Comparison of ENCODE assay signal across 9 mouse cellular contexts in the genomic region with DNA sequence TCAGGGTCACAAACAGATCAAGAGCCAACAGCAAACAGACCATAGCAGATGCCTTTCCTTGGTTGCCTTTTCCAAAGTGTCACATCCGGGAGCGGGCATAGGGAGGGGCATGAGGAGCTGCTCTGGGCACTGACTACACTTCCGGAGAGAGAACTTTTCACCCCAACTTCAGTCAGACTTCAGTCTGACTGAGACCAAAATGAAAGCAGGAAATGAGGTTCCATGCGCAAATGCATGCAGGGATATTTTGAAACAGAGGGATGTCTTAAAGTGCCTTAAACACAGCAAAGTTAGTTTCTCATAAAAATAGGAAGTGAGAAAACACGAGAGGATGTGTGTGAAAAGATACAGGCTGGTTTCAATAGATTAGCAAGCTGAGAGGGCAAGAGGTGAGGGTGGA.
A peak's percentile ranks its signal among the peaks of the same experiment; 100 is the strongest.
DNase-seq lines count a peak whose midpoint lies in the region; ATAC-seq and TF ChIP-seq lines count a peak whose summit lies in the region.
"Had no signal": no experiment of that assay in that cellular context is flagged by ENCODE, and none has a peak within 500 bp of the region (broad histone marks: within the 10 kb centered on the region; RNA-seq: fewer than 3 reads in every experiment).

No protein-coding gene starts in this region.

- no peak overlapping the region for H3K27ac ChIP-seq in liver, adult 2 months (replicated peaks; ENCODE audit: insufficient read depth, low read depth, low read length)
- no peak overlapping the region for H3K27ac ChIP-seq in liver, embryonic 12.5 days

- H3K4me3 ChIP-seq in liver, adult 2 months (ENCODE audit: insufficient read depth, low read depth, low read length): no peak overlapping the region
- no peak overlapping the region for H3K4me3 ChIP-seq in liver, embryonic 12.5 days

- no peak for TF ChIP-seq POLR2A in liver, adult 2 months (IDR thresholded peaks at IDR 0.05; ENCODE audit: extremely low read depth, insufficient read depth, low read length)

- ATAC-seq in liver, embryonic 12.5 days: no peak

- H3K4me1 ChIP-seq in liver, adult 2 months (ENCODE audit: control insufficient read depth, insufficient read depth, low read length): no peaks in the 10 kb centered on the region
- no peaks in the 10 kb centered on the region for H3K4me1 ChIP-seq in liver, embryonic 12.5 days

- H3K36me3 ChIP-seq in liver, adult 2 months (ENCODE audit: control insufficient read depth, insufficient read depth, low read length): no peaks in the 10 kb centered on the region
- no peaks in the 10 kb centered on the region for H3K36me3 ChIP-seq in liver, embryonic 12.5 days

- no peaks in the 10 kb centered on the region for H3K79me2 ChIP-seq in liver, adult 2 months (ENCODE audit: control insufficient read depth, insufficient read depth, low read length)

- WGBS in liver, adult 2 months: 65% methylated on average over 5 of the region's 5 CpGs
- 34% methylated on average over 5 of the region's 5 CpGs for WGBS in liver, embryonic 12.5 days (ENCODE audit: insufficient replicate concordance)

- TF ChIP-seq CTCF in liver, adult 2 months (IDR thresholded peaks at IDR 0.05; ENCODE audit: low read depth, low read length): no peak

- peak; percentile 36 for DNase-seq in liver, adult 2 months (ENCODE audit: extremely low read depth, low read depth, low spot score)
- peak; percentile 15 for DNase-seq in kidney, adult 11 months
- peak; percentile 40 for DNase-seq in lung, postnatal 14 days
- peak; percentile 56 for DNase-seq in thymus, postnatal 14 days
- DNase-seq in left cerebral cortex, adult 18-20 months (ENCODE audit: low spot score in 2 of 2): no peak
- no peak for DNase-seq in layer of hippocampus, postnatal 10 days (ENCODE audit: low spot score in 2 of 2)
- no peak for DNase-seq in ovary, postnatal 14 days (ENCODE audit: low spot score)
- DNase-seq: right cerebral cortex, postnatal 14 days had no signal

- H3K4me2 ChIP-seq in liver, embryonic 12.5 days: no peak overlapping the region

- no peaks in the 10 kb centered on the region for H3K9me3 ChIP-seq in liver, embryonic 12.5 days (replicated peaks)

- H3K27me3 ChIP-seq in liver, adult 2 months (ENCODE audit: control insufficient read depth, insufficient read depth, low read length): no peaks in the 10 kb centered on the region
- no peaks in the 10 kb centered on the region for H3K27me3 ChIP-seq in liver, embryonic 12.5 days (replicated peaks)

- no peak overlapping the region for H3K9ac ChIP-seq in liver, adult 2 months (ENCODE audit: low read depth, low read length)
- no peak overlapping the region for H3K9ac ChIP-seq in liver, embryonic 12.5 days

Comparison
In these comparisons a context has a peak if more than half of its experiments do, and no peak if none do; other contexts are left out.
1. DNase-seq: peak in liver, adult 2 months (single experiment), kidney, adult 11 months (single experiment), lung, postnatal 14 days (single experiment) and thymus, postnatal 14 days (single experiment); none in left cerebral cortex, adult 18-20 months (0 of 2), layer of hippocampus, postnatal 10 days (0 of 2) and ovary, postnatal 14 days (single experiment).